Mouse (Mus musculus) MEL (cell line): ENCODE measurements around the gene Pml.

Source experiments
- CHD1 ChIP-seq: IDR thresholded peaks from 2 replicates; pipeline ENCODE4 v1.6.1; 2012; ENCODE audit warnings: low read depth, mild to moderate bottlenecking, inconsistent platforms, low read length, improper control_type of control experiment
- CTCF ChIP-seq, 3 experiments: IDR thresholded peaks in 2 of 3; conservative IDR thresholded peaks in 1 of 3; 2 replicates each; pipeline ENCODE4 v1.5.1; 2011 to 2012; ENCODE audit warnings: low read length in 3 of 3, low read depth in 2 of 3, mild to moderate bottlenecking in 2 of 3, improper control_type of control experiment in 1 of 3, inconsistent platforms in 1 of 3, mixed read lengths in 1 of 3, moderate library complexity in 1 of 3; ENCODE audit not compliant: control insufficient read depth in 1 of 3, insufficient read depth in 1 of 3, poor library complexity in 1 of 3, severe bottlenecking in 1 of 3
- ELF1 ChIP-seq: IDR thresholded peaks from 2 replicates; pipeline ENCODE4 v1.6.1; 2014; ENCODE audit warnings: low read depth, mild to moderate bottlenecking, inconsistent platforms, low read length, improper control_type of control experiment, moderate library complexity
- MAX ChIP-seq: IDR thresholded peaks from 2 replicates; pipeline ENCODE4 v1.6.1; 2011; ENCODE audit warnings: low read length, improper control_type of control experiment
- MAZ ChIP-seq: IDR thresholded peaks from 2 replicates; pipeline ENCODE4 v1.6.1; 2012; ENCODE audit warnings: low read depth, mild to moderate bottlenecking, inconsistent platforms, low read length, improper control_type of control experiment
- POLR2A ChIP-seq, 2 experiments: IDR thresholded peaks; 2 replicates each; pipeline ENCODE4 v1.6.1; 2011 to 2012; ENCODE audit warnings: low read length in 2 of 2, mild to moderate bottlenecking in 2 of 2, control low read depth in 1 of 2, improper control_type of control experiment in 1 of 2, low read depth in 1 of 2, moderate library complexity in 1 of 2; ENCODE audit not compliant: control insufficient read depth in 1 of 2, insufficient read depth in 1 of 2, poor library complexity in 1 of 2
- TCF12 ChIP-seq: IDR thresholded peaks from 2 replicates; pipeline ENCODE4 v1.6.1; 2014; ENCODE audit warnings: low read depth, mild to moderate bottlenecking, inconsistent platforms, low read length, improper control_type of control experiment, moderate library complexity
- USF1 ChIP-seq: IDR thresholded peaks from 2 replicates; pipeline ENCODE4 v1.6.1; 2014; ENCODE audit warnings: low read depth, mild to moderate bottlenecking, inconsistent platforms, low read length, improper control_type of control experiment, moderate library complexity
- ZNF384 ChIP-seq: IDR thresholded peaks from 2 replicates; pipeline ENCODE4 v1.6.1; 2012; ENCODE audit warnings: low read depth, mild to moderate bottlenecking, inconsistent platforms, low read length, improper control_type of control experiment

- no peak for TF ChIP-seq CTCF (IDR thresholded peaks at IDR 0.05 in 2 of 3, conservative IDR thresholded peaks at IDR 0.05 in 1 of 3; ENCODE audit: control insufficient read depth in 1 of 3, insufficient read depth in 1 of 3, low read depth in 2 of 3, low read length in 3 of 3, poor library complexity in 1 of 3, severe bottlenecking in 1 of 3)
- no peak for TF ChIP-seq CHD1
- no peak for TF ChIP-seq TCF12
- no peak for TF ChIP-seq MAX
- no peak for TF ChIP-seq MAZ
- TF ChIP-seq POLR2A (IDR thresholded peaks at IDR 0.05; ENCODE audit: control insufficient read depth in 1 of 2, insufficient read depth in 1 of 2, low read depth in 1 of 2, low read length in 2 of 2, poor library complexity in 1 of 2), result no peak
- no peak for TF ChIP-seq USF1
- no peak for TF ChIP-seq ZNF384
- no peak for TF ChIP-seq ELF1
Observed at GRCm38 (mm10) chr9:58250322-58250721, 736 bp upstream of the Pml start.
